Mouse (Mus musculus): ENCODE measurements around the gene Gmeb1. TPM values are rescaled to one million over a fixed set of nuclear protein-coding genes. Genes with fewer than 3 reads are reported as not detected.

The Gmeb1 gene
- 8.7 and 17.9 TPM in 2 replicates for polyA plus RNA-seq (2021; fragmentation: Nextera tagmentation)
- long read RNA-seq, experiment 1, full-length matches to known transcripts, result 39 of 65 reads
- long read RNA-seq, experiment 1, partial matches to known transcripts, result 2 of 65 reads
- long read RNA-seq, experiment 1, other reads (novel, unspliced or antisense), result 24 of 65 reads
- long read RNA-seq, experiment 2, full-length matches to known transcripts, result 6 of 20 reads
- long read RNA-seq, experiment 2, partial matches to known transcripts, result 2 of 20 reads
- long read RNA-seq, experiment 2, other reads (novel, unspliced or antisense), result 12 of 20 reads

DNA sequence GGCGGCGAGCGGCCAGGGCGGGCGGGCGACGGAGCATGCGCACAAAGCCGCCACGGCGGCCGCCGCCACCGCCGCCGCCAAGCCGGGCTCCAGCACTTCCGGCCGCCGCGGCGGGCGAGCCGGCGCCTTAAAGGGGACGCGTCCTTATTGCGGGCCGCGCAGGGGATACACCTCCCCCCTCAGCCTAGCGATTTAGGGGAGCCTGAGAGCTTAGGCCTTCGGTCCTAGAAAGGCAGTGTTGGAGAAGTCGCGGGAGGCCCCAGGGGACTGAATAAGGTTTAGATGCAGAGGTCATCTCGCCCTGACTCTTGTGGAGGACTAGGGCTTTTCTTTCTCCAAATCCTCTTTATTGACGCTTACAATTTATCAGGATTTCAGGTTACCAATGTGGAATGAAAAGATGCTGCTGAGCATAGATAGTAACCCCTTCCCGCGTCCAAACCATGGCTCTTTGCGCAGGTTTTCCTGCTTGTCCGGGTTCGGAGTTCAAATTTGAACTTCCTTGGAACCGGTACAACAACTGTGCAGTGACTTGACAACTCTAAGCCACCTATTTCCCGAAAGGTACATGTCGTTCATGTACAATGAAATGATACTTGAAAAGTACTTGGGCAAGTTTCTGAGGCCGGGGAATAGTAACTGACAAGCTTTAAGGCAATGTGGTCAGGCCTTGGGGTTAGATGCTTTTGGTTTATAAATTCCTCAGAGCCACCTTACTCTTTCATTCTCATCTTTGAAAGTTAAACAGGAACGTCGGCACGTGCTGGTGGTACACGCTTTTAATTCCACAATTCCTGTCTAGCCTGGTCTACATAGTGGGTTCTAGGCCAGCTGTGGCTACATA is at the start of gene Gmeb1:
Gmeb1 (minus strand) TSS at position 89 of the 844 bp plus-strand sequence.

DNA sequence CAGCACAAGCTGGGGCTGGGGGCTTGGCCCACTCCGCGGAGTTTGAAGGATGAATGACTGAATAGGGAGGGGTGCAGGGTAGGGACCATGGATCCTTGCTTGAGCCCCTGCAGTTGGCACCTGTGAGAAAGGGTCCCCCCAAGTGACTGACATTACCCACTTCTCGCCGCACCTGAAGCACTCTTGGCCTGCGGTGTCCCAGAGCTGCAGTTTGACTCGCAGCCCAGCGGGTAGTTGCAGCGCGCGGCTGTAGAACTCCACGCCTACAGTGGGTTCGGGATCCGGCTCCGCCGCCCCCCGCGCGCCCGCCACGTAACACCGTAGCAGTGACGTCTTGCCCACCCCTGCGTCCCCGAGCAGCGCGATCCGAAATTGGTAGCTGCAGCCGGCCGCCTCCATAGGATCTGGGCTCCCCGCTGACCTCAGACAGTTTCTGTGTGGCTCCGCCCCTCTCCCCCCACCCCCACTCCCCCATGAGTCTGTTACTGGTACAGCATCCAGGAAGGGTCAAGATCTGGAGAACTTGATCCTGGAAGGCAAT is 41.6 kb upstream of the Gmeb1 start, which contains the start of gene Rab42:
Rab42 (minus strand) TSS at position 447 of the 541 bp plus-strand sequence.

DNA sequence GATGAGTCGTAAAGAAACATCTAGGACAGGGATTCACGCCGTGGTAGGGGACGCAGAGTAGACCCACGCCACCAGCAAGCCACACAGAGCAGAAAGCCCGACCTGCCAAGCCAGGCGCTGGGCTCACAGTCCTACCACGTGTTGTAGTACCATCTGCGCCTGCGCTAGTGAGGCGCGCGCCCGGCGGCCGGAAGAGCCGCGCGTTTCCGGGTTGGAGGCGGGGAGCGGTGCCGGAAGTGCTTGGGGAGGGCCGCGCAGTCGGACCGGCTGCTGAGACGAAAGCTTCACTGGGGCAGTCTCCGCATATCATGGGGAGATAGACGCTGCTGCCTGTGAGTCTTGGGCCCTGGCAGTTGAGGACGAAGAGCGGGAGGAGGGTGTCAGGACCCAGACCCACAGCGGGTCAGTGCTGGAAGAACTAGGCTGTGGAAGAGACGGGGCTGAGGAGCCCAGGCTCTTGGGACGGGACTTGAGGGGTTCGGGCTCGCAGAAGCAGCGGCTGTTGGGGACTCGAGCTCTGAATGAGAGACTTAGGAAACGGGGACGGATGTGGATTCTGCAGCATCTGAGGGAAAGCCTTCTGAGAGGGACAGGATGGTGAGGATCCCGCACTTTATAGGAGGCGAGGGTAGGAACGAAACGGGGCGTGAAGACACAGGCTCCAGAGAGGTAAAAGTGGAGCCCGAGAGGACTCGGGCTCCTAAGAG is 12.9 kb upstream of the Gmeb1 start, which contains the start of gene Taf12:
Taf12 (plus strand) TSS at position 220 of the 707 bp plus-strand sequence.

DNA sequence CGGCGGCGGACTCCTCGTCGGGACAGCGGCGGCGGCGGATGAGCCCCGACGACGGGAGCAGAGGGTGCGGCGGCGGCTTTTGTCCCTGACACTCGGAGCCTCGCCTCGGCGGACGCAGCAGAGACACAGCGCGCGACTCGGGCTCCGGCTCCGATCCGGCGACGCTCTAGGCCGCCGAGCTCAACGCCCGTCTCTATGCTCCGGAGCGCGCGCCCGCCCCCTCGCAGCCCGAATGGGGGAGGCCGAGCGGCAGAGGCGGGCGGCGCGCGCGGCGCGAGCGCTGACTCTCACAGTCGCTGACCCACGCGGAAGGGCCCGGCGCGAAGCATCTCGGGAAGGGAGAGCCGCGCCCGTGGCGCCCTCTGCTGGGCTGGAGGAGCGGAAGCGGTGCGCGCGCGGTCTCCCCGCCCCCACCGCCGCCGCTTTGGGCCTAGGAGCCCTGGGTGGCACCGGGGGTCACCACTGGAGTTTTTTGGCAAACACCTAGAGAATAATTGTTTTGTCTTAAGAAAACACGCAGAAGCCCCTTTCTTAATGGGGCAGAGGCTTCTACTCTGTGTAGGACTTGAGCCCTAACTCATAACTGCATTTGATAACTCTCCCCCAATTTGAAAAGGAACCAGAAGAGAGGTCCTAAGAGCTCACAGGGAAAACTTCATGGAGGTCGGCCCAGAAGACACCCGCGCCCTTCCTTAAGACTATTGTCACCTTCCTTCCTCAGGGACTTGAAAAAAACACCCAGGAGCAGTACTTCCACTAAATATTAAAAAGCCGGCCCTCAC is 49.3 kb downstream of the Gmeb1 start, which contains the start of gene Ythdf2:
Ythdf2 (minus strand) TSS at position 351 of the 782 bp plus-strand sequence.

Other genes with a start within 250 kb of the Gmeb1 start
- gene Gm10300, start 186.9 kb downstream of the Gmeb1 start, polyA plus RNA-seq (2021; fragmentation: Nextera tagmentation), result 0.13 and 0.21 TPM in 2 replicates
- gene Epb41, start 186.3 kb downstream of the Gmeb1 start, polyA plus RNA-seq (2021; fragmentation: Nextera tagmentation), result 5.7 and 7.3 TPM in 2 replicates
- 1.4 and 2.2 TPM in 2 replicates for gene Oprd1, start 117.1 kb downstream of the Gmeb1 start, polyA plus RNA-seq (2021; fragmentation: Nextera tagmentation)
- gene Ythdf2, start 49.3 kb downstream of the Gmeb1 start, polyA plus RNA-seq (2021; fragmentation: Nextera tagmentation), result 39.7 and 47.6 TPM in 2 replicates
- gene Taf12, start 12.8 kb upstream of the Gmeb1 start, polyA plus RNA-seq (2021; fragmentation: Nextera tagmentation), result 29.4 and 31.9 TPM in 2 replicates
- gene Rab42, start 41.8 kb upstream of the Gmeb1 start, polyA plus RNA-seq (2021; fragmentation: Nextera tagmentation), result 7.7 and 7.9 TPM in 2 replicates
- gene Trnau1ap, start 67.9 kb upstream of the Gmeb1 start, polyA plus RNA-seq (2021; fragmentation: Nextera tagmentation), result 47.1 and 59.3 TPM in 2 replicates
- 6.4 and 7.5 TPM in 2 replicates for gene Rcc1, start 92.0 kb upstream of the Gmeb1 start, polyA plus RNA-seq (2021; fragmentation: Nextera tagmentation)
- gene Phactr4, start 160.9 kb upstream of the Gmeb1 start, polyA plus RNA-seq (2021; fragmentation: Nextera tagmentation), result 1.5 and 3.7 TPM in 2 replicates
- 4.9 and 6.2 TPM in 2 replicates for gene Med18, start 202.3 kb upstream of the Gmeb1 start, polyA plus RNA-seq (2021; fragmentation: Nextera tagmentation)
- gene Sesn2, start 248.9 kb upstream of the Gmeb1 start, polyA plus RNA-seq (2021; fragmentation: Nextera tagmentation), result 6.4 and 6.9 TPM in 2 replicates